Mouse (Mus musculus) cerebellum, adult (tissue): ENCODE data around the gene Coro2b.

Experiments used
- ATAC-seq: cut with Nextera tagmentation; 2 replicates; pipeline ENCODE4 v1.9.2; 2017; ENCODE audit warnings: mild to moderate bottlenecking, moderate library complexity, mixed read lengths; ENCODE audit not compliant: insufficient number of reproducible peaks, low FRiP score, low TSS enrichment

The Coro2b gene

GRCm38 (mm10) chr9:62518572-62518971 lies 18.3 kb downstream of the Coro2b start:
- no peak for ATAC-seq

GRCm38 (mm10) chr9:62517112-62517957 lies 19.5 kb downstream of the Coro2b start:
- ATAC-seq: no peak

- ATAC-seq: no peak
Measured at GRCm38 (mm10) chr9:62515138-62515537, 21.7 kb downstream of the Coro2b start.

- ATAC-seq: no peak
Measured at GRCm38 (mm10) chr9:62513492-62514133, 23.2 kb downstream of the Coro2b start.

- no peak for ATAC-seq
Measured at GRCm38 (mm10) chr9:62510530-62510936, 26.3 kb downstream of the Coro2b start.

GRCm38 (mm10) chr9:62509617-62510016 lies 27.2 kb downstream of the Coro2b start:
- ATAC-seq: no peak

GRCm38 (mm10) chr9:62508740-62509524 lies 27.9 kb downstream of the Coro2b start:
- ATAC-seq: no peak

GRCm38 (mm10) chr9:62506467-62507067 lies 30.3 kb downstream of the Coro2b start:
- no peak for ATAC-seq

- no peak for ATAC-seq
Measured at GRCm38 (mm10) chr9:62504129-62504528, 32.7 kb downstream of the Coro2b start.

GRCm38 (mm10) chr9:62502361-62502760 lies 34.5 kb downstream of the Coro2b start:
- no peak for ATAC-seq

- ATAC-seq: no peak
Measured at GRCm38 (mm10) chr9:62501566-62501965, 35.3 kb downstream of the Coro2b start.

- ATAC-seq: no peak
Measured at GRCm38 (mm10) chr9:62500007-62500406, 36.8 kb downstream of the Coro2b start.

- peak; percentile 54; the same call in 1 of the 2 replicates for ATAC-seq
Measured at GRCm38 (mm10) chr9:62498945-62499344, 37.9 kb downstream of the Coro2b start.

GRCm38 (mm10) chr9:62497135-62498092 lies 39.4 kb downstream of the Coro2b start:
- ATAC-seq: no peak

GRCm38 (mm10) chr9:62492306-62492990 lies 44.4 kb downstream of the Coro2b start:
- no peak for ATAC-seq

- no peak for ATAC-seq
Measured at GRCm38 (mm10) chr9:62491611-62492010, 45.2 kb downstream of the Coro2b start.

- no peak for ATAC-seq
Measured at GRCm38 (mm10) chr9:62491104-62491503, 45.7 kb downstream of the Coro2b start.

- no peak for ATAC-seq
Measured at GRCm38 (mm10) chr9:62484107-62484506, 52.7 kb downstream of the Coro2b start.

- ATAC-seq: no peak
Measured at GRCm38 (mm10) chr9:62482788-62483187, 54.1 kb downstream of the Coro2b start.
